Mouse (Mus musculus) embryonic facial prominence, embryonic 14.5 days (tissue): ENCODE measurements around the gene Shbg. TPM values are rescaled to one million over a fixed set of nuclear protein-coding genes. Genes with fewer than 3 reads are reported as not detected.
A peak's percentile ranks its signal among the peaks of the same experiment; 100 is the strongest.

Experiments used
- ATAC-seq: fragments of 200-750 bp; cut with Nextera tagmentation; 2 replicates; pipeline ENCODE4 v1.8.0; 2017; ENCODE audit warnings: low read depth, moderate number of reproducible peaks, moderate TSS enrichment
- DNase-seq: peaks from one replicate; pipeline ENCODE4 v3.0.0-alpha.2; 2015; ENCODE audit warnings: low spot score
- H3K27ac ChIP-seq: fragments of 300-500 bp; sonication (generic); replicated peaks from 2 replicates; pipeline ENCODE4 v1.5.1; 2014; ENCODE audit warnings: low read depth, mild to moderate bottlenecking, low read length, moderate library complexity
- H3K27me3 ChIP-seq: fragments of 300-500 bp; sonication (generic); replicated peaks from 2 replicates; pipeline ENCODE4 v1.6.1; 2014; ENCODE audit warnings: low read length; ENCODE audit not compliant: control insufficient read depth, insufficient read depth
- H3K36me3 ChIP-seq: fragments of 300-500 bp; sonication (generic); 2 replicates; pipeline ENCODE4 v1.6.1; 2014; ENCODE audit warnings: low read length, mixed read lengths; ENCODE audit not compliant: control insufficient read depth, insufficient read depth
- H3K4me1 ChIP-seq: fragments of 300-500 bp; sonication (generic); 2 replicates; pipeline ENCODE4 v1.6.1; 2014; ENCODE audit warnings: antibody characterized with exemption, low read length; ENCODE audit not compliant: control insufficient read depth, insufficient read depth
- H3K4me2 ChIP-seq: fragments of 300-500 bp; sonication (generic); 2 replicates; pipeline ENCODE4 v1.6.1; 2014; ENCODE audit warnings: low read depth, mild to moderate bottlenecking, low read length, moderate library complexity, mixed read lengths
- H3K4me3 ChIP-seq: fragments of 300-500 bp; sonication (generic); 2 replicates; pipeline ENCODE4 v1.5.1; 2014; ENCODE audit warnings: low read depth, mild to moderate bottlenecking, low read length
- H3K9ac ChIP-seq: fragments of 300-500 bp; sonication (generic); 2 replicates; pipeline ENCODE4 v1.6.1; 2014; ENCODE audit warnings: low read depth, mild to moderate bottlenecking, low read length, moderate library complexity, mixed read lengths
- H3K9me3 ChIP-seq: fragments of 300-500 bp; sonication (generic); 2 replicates; pipeline ENCODE4 v1.6.1; 2016; ENCODE audit warnings: low read length; ENCODE audit not compliant: control insufficient read depth
- WGBS: fragments of 180-500 bp; shearing (Covaris S2); extraction: QIAGEN DNeasy Blood & Tissue Kit; methylation state at CpG from one replicate; pipeline ENCODE4 v1.1.7; 2014; 5-methylcytosine and 5-hydroxymethylcytosine counted together
- polyA plus RNA-seq: library from polyadenylated mRNA; unstranded; fragments of >200 nt; fragmentation: Nextera tagmentation; extraction: Ambion mirVana; gene quantifications from 2 replicates; pipeline ENCODE4 v1.2.1, GENCODE M21; 2014

The Shbg gene
- polyA plus RNA-seq, 1 experiment from 2014 or later, result not detected

DNA sequence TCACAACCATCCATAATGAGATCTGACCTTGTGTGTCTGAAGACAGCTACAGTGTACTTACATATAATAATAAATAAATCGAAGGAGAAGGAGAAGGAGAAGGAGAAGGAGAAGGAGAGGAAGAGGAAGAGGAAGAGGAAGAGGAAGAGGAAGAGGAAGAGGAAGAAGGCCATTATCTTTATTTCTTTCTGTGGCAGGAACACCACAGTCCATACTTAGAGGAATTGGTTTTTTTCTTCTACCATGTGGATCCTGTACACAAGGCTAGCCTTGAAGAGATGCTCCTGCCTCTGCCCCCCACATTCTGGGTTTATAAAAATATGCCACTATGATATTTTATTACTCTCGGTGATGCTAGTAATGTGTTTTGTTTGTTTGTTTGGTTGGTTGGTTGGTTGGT is 10.9 kb downstream of the Shbg start:
- H3K4me2 ChIP-seq, result no peak overlapping the region
- 79% methylated on average over 2 of the region's 2 CpGs for WGBS

DNA sequence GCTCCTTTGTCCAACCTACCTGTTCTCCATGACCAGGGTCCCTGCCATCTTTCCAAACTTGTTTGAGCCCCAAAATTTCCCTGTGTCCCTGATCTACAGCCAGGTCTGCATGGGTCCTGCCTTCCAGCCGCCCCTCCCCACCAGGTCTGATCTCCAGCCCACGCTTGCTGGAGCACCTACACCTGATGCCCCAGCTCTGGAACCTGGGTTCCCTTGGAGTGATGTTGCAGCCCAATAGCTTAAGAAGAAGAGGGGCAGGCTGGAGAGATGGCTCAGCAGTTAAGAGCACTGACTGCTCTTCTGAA is 11.3 kb downstream of the Shbg start:
- H3K27me3 ChIP-seq, result peaks cover 5% of the 10 kb centered on the region; the same call in 1 of the 2 replicates
- H3K9me3 ChIP-seq, result no peaks in the 10 kb centered on the region
- 66% methylated on average over 2 of the region's 2 CpGs for WGBS
- H3K9ac ChIP-seq, result peak overlapping the region; percentile 68; the same call in 1 of the 2 replicates
- H3K4me2 ChIP-seq, result peak overlapping the region; percentile 98
- DNase-seq (no peak), ATAC-seq (no peak)
- 0 out of 2 replicates have a peak overlapping the region, but pooled peaks have one; percentile 10 for H3K27ac ChIP-seq
- peak overlapping the region; percentile 60 for H3K4me3 ChIP-seq
- H3K36me3 ChIP-seq, result no peaks in the 10 kb centered on the region
- H3K4me1 ChIP-seq, result peaks cover 10% of the 10 kb centered on the region

More for the DNA sequence above, 10.9 kb downstream of the Shbg start:
- no peak for DNase-seq
- H3K36me3 ChIP-seq, result no peaks in the 10 kb centered on the region
- H3K9ac ChIP-seq, result no peak overlapping the region
- no peak overlapping the region for H3K27ac ChIP-seq
- no peaks in the 10 kb centered on the region for H3K9me3 ChIP-seq
- H3K4me3 ChIP-seq, result no peak overlapping the region
- peaks cover 5% of the 10 kb centered on the region; the same call in 1 of the 2 replicates for H3K27me3 ChIP-seq
- peaks cover 10% of the 10 kb centered on the region for H3K4me1 ChIP-seq
- ATAC-seq, result no peak

DNA sequence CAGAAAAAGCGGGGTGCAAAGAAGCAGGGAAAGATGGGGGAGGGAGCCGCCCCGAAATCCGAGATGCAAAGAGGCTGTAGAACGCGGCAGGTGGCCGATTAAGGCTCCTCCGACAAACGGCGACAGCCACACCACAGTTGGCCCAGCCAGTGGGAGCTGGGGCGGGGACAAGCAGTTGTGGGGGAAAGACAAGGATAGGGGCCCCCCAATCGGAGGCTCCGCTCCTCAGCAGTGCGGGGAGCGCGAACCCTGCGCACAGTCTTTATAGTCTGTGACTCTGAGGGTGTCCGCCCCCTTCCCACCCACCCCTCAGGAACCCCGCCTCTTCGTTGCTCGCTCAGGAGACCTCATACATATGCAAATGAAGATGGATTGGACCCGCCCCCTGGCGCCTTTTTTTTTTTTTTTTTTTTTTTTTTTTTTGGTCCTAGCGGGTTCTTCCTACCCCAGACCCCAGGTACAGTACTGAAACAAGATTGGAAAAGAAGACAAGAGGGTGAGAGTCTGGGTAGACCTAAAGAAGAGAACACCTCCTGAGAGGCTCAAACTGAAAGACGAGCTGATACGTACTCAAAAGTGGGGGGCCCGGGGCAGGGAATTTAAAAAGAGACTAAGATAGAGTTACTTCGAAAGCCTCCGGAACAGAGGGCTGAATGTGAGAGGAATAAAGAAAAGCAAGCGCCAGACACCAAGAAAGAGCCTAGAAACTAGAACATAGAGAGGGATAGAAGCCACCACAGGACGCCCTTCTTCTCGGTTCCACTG is 11.8 kb downstream of the Shbg start, which contains the start of gene Atp1b2:
Gene Atp1b2 (minus strand): TSS at position 217 of the 765 bp plus-strand sequence.
- H3K27me3 ChIP-seq, result peaks cover 5% of the 10 kb centered on the region; the same call in 1 of the 2 replicates
- H3K9ac ChIP-seq, result peak within 1 kb of the TSS; percentile 68
- no peaks in the 10 kb centered on the region for H3K36me3 ChIP-seq
- H3K4me1 ChIP-seq, result peaks cover 11% of the 10 kb centered on the region
- H3K4me3 ChIP-seq, result peak within 1 kb of the TSS; percentile 60
- no peaks in the 10 kb centered on the region for H3K9me3 ChIP-seq
- H3K27ac ChIP-seq, result peak within 1 kb of the TSS; percentile 10; the same call in 1 of the 2 replicates
- peak within 1 kb of the TSS; percentile 98 for H3K4me2 ChIP-seq
- WGBS, result 2% methylated on average over 32 of the region's 32 CpGs
- DNase-seq, result peak; percentile 95
- peak; percentile 95 for ATAC-seq

DNA sequence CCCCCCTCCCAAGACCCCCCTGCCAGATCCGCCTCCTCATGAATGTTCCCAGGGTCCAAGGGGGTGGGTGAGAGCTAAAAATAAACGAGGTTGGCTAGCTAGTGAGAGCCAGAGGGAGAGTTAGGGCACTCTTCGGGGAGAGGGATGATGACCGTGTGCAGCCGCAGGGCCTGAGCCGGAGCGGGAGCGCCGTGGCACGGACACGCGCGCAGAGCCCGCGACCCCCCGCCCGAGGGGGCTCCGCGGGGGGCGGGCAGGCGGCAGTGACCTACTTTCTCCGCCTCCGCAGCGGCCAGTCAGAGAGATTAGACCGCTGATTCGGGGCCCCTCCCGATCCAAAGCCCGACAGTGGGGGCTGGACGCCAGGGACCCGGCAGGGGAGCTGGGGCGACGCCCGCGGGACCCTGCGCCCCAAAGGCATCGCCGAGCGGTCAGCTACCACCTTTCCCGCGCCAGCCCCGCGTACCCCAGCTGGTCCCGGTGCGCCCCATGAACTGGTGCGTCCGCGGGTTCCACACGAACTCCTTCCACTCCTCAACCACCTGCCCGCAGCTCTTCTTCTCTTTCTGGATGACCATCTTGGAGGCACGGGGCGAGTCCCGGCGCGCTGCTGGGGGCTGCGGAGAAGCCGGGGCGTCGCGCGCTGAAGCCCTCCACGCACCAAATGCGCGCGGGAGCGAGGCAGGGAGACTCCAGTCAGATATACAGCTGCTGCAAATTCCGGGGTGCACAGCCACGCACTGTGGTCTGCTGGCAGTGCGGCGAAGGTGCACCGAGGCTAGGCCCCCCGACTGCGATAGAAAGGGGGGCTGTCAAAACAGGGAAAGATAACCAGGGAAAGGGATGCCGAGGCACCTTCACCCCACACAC is 12.7 kb downstream of the Shbg start:
- peaks cover 5% of the 10 kb centered on the region; the same call in 1 of the 2 replicates for H3K27me3 ChIP-seq
- peaks cover 19% of the 10 kb centered on the region for H3K4me1 ChIP-seq
- H3K27ac ChIP-seq, result no peak overlapping the region; the same call in 1 of the 2 replicates
- ATAC-seq (peak; percentile 53), DNase-seq (peak; percentile 31)
- H3K9me3 ChIP-seq, result no peaks in the 10 kb centered on the region
- H3K4me2 ChIP-seq, result peak overlapping the region; percentile 98
- H3K36me3 ChIP-seq, result no peaks in the 10 kb centered on the region
- H3K4me3 ChIP-seq, result peak overlapping the region; percentile 60
- H3K9ac ChIP-seq, result peak overlapping the region; percentile 68
- 0% methylated on average over 46 of the region's 73 CpGs for WGBS

DNA sequence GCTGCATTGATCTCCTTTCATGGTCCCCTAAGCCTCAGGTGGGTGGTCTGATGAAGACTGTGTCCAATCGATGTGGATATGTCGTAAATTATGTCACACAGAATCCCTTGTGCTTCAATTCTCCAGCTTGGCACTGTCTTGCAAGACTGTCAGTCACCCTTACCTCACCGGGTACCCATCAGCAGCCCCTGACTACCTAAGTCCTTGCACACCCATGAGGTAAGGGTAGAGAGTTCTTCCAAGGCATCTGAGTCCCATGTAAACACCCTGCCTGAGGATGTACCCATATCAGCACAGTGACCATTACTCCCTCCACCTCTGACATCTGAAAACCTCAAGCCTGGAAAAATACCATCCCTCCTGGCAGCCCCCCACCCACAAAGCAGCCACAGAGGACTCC is 13.4 kb downstream of the Shbg start:
- DNase-seq, result no peak
- 45% methylated on average over 3 of the region's 3 CpGs for WGBS
- no peaks in the 10 kb centered on the region for H3K9me3 ChIP-seq
- H3K4me2 ChIP-seq, result peak overlapping the region; percentile 98
- peaks cover 5% of the 10 kb centered on the region; the same call in 1 of the 2 replicates for H3K27me3 ChIP-seq
- H3K9ac ChIP-seq, result peak overlapping the region; percentile 68
- H3K27ac ChIP-seq, result no peak overlapping the region
- no peak for ATAC-seq
- peak overlapping the region; percentile 60 for H3K4me3 ChIP-seq
- H3K36me3 ChIP-seq, result no peaks in the 10 kb centered on the region
- peaks cover 24% of the 10 kb centered on the region for H3K4me1 ChIP-seq

DNA sequence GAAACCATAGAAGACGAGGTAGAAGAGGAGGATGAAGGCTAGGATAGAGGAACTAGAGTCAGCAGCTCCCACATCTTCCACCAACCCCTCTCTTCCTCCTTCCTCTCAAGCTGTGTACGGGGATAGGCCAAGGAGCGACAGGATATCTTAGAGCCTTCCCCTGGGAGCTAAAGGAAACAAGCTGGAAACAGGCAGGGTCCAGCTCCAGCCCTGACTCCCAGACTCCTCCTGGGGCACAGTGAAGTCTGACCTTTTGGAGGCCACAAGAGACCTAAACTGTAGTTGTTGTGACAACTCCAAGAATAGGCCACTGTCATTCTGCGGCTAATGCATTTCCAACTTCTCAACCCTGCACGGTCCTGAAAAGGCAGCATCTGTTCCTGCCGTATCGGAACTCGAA is 14.2 kb downstream of the Shbg start:
- H3K27me3 ChIP-seq, result peaks cover 5% of the 10 kb centered on the region; the same call in 1 of the 2 replicates
- 0 out of 2 replicates have a peak overlapping the region, but pooled peaks have one; percentile 60 for H3K4me3 ChIP-seq
- WGBS, result 62% methylated on average over 8 of the region's 8 CpGs
- no peaks in the 10 kb centered on the region for H3K36me3 ChIP-seq
- ATAC-seq (no peak), DNase-seq (no peak)
- H3K9ac ChIP-seq, result no peak overlapping the region
- 0 out of 2 replicates have a peak overlapping the region, but pooled peaks have one; percentile 98 for H3K4me2 ChIP-seq
- no peaks in the 10 kb centered on the region for H3K9me3 ChIP-seq
- H3K4me1 ChIP-seq, result peaks cover 24% of the 10 kb centered on the region
- no peak overlapping the region for H3K27ac ChIP-seq

DNA sequence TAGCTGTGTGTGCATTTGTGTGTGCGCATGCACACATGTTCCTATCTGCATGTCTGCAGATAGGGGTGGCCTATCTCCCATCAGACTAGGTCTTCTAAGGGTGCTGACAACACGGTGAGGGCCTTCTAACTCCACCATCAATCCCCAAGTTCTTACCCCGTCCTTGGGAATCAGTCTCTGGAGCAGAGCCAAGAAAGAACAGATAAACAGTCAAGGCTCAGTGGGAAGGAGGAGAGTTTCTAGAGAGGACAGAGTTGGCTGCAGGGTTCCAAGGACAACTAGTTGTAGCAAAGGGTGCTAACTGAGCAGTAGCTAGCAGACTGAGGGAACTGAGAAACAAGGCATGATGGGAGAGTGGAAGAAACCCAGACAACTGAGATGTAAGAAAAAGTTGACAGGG is 15.9 kb downstream of the Shbg start:
- H3K9ac ChIP-seq, result no peak overlapping the region
- H3K27me3 ChIP-seq, result peaks cover 5% of the 10 kb centered on the region; the same call in 1 of the 2 replicates
- H3K9me3 ChIP-seq, result no peaks in the 10 kb centered on the region
- DNase-seq, result no peak
- H3K4me3 ChIP-seq, result no peak overlapping the region
- ATAC-seq, result no peak
- peaks cover 24% of the 10 kb centered on the region for H3K4me1 ChIP-seq
- WGBS, result 74% methylated on average over 3 of the region's 3 CpGs
- no peak overlapping the region for H3K4me2 ChIP-seq
- H3K36me3 ChIP-seq, result no peaks in the 10 kb centered on the region
- H3K27ac ChIP-seq, result no peak overlapping the region

DNA sequence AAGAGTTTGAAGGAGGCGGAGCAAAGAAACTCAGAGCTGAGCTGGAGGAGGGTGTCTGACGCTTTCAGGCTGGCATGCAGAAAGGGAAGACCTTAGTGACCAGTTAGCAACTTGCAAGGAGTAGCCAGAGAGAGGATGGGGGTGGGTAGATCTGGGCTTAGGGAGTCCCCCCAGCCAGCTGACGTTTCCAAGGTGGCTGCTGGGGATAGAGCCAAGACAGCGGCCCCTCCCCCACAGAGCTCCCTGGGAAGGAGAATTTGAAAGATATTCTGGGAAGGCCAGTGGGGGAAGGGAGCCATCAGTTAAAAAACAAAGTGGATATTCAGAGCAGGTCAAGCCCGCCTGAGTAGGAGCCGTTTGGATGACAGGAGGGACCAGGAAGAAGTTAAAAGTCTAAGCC is 17.6 kb downstream of the Shbg start:
- Histone ChIP-seq H3K4me1 (peaks cover 24% of the 10 kb centered on the region), H3K9ac (peak overlapping the region; percentile 47; the same call in 1 of the 2 replicates), H3K9me3 (no peaks in the 10 kb centered on the region), H3K4me2 (peak overlapping the region; percentile 33), H3K4me3 (no peak overlapping the region), H3K27ac (peak overlapping the region; percentile 65; the same call in 1 of the 2 replicates), H3K27me3 (peaks cover 5% of the 10 kb centered on the region; the same call in 1 of the 2 replicates), H3K36me3 (peaks cover 6% of the 10 kb centered on the region; the same call in 1 of the 2 replicates)
- ATAC-seq, result peak; percentile 35; the same call in 1 of the 2 replicates
- peak; percentile 80 for DNase-seq
- WGBS, result 9% methylated on average over 6 of the region's 6 CpGs
